Mouse (Mus musculus): ENCODE results near the gene Rwdd4a. TPM values are rescaled to one million over a fixed set of nuclear protein-coding genes. Genes with fewer than 3 reads are reported as not detected.
A peak's percentile ranks its signal among the peaks of the same experiment; 100 is the strongest.

The Rwdd4a gene
- 30.4 and 31.4 TPM in 2 replicates for polyA plus RNA-seq (2015; fragmentation: Nextera tagmentation; extraction: Ambion mirVana)

- Histone ChIP-seq H3K4me3 (peak within 1 kb of the TSS; percentile 61), H3K36me3 (replicated peaks) (peaks cover 3% of the 10 kb centered on the region; the same call in 1 of the 2 replicates), H3K9me3 (no peaks in the 10 kb centered on the region), H3K27me3 (replicated peaks) (no peaks in the 10 kb centered on the region), H3K4me2 (peak within 1 kb of the TSS; percentile 89), H3K27ac (peak within 1 kb of the TSS; percentile 87), H3K9ac (peak within 1 kb of the TSS; percentile 89), H3K4me1 (peaks cover 33% of the 10 kb centered on the region)
- under 1% methylated on average over 65 of the region's 65 CpGs for WGBS
- peak; percentile 100 for ATAC-seq (replicated peaks)
These were observed at the start of gene Rwdd4a, which contains the start of gene Trappc11 for GRCm38 (mm10) chr8:47533344-47534125. TSS of gene Rwdd4a (plus strand) at chr8:47533664. TSS of gene Trappc11 (minus strand) at chr8:47533470.

- peaks cover 7% of the 10 kb centered on the region; the same call in 1 of the 2 replicates for H3K36me3 ChIP-seq (replicated peaks)
- 93% methylated on average over 3 of the region's 3 CpGs for WGBS
These were observed 46.2 kb upstream of the Rwdd4a start for GRCm38 (mm10) chr8:47487231-47487630.

GRCm38 (mm10) chr8:47493106-47493505 lies 40.4 kb upstream of the Rwdd4a start:
- H3K27ac ChIP-seq, result no peak overlapping the region
- 96% methylated on average over 12 of the region's 12 CpGs for WGBS
- H3K4me2 ChIP-seq, result no peak overlapping the region
- no peaks in the 10 kb centered on the region for H3K4me1 ChIP-seq
- no peak overlapping the region for H3K4me3 ChIP-seq
- H3K36me3 ChIP-seq (replicated peaks), result peaks cover 28% of the 10 kb centered on the region
- no peak overlapping the region for H3K9ac ChIP-seq
- no peaks in the 10 kb centered on the region for H3K9me3 ChIP-seq
- no peaks in the 10 kb centered on the region for H3K27me3 ChIP-seq (replicated peaks)
- ATAC-seq (replicated peaks), result no peak

More at GRCm38 (mm10) chr8:47487231-47487630, 46.2 kb upstream of the Rwdd4a start:
- Histone ChIP-seq H3K27me3 (replicated peaks) (no peaks in the 10 kb centered on the region), H3K9ac (no peak overlapping the region), H3K27ac (no peak overlapping the region), H3K4me1 (no peaks in the 10 kb centered on the region), H3K4me3 (no peak overlapping the region), H3K4me2 (no peak overlapping the region), H3K9me3 (no peaks in the 10 kb centered on the region)
- ATAC-seq (replicated peaks), result no peak

GRCm38 (mm10) chr8:47494602-47495153 lies 38.8 kb upstream of the Rwdd4a start:
- H3K27ac ChIP-seq, result no peak overlapping the region
- H3K4me1 ChIP-seq, result no peaks in the 10 kb centered on the region
- no peak for ATAC-seq (replicated peaks)
- no peak overlapping the region for H3K4me2 ChIP-seq
- WGBS, result 90% methylated on average over 12 of the region's 12 CpGs
- H3K27me3 ChIP-seq (replicated peaks), result no peaks in the 10 kb centered on the region
- no peaks in the 10 kb centered on the region for H3K9me3 ChIP-seq
- H3K36me3 ChIP-seq (replicated peaks), result peaks cover 34% of the 10 kb centered on the region
- no peak overlapping the region for H3K4me3 ChIP-seq
- no peak overlapping the region for H3K9ac ChIP-seq

- Histone ChIP-seq H3K4me2 (no peak overlapping the region), H3K4me1 (no peaks in the 10 kb centered on the region), H3K36me3 (replicated peaks) (peaks cover 41% of the 10 kb centered on the region), H3K9me3 (no peaks in the 10 kb centered on the region), H3K27me3 (replicated peaks) (no peaks in the 10 kb centered on the region), H3K27ac (no peak overlapping the region), H3K4me3 (no peak overlapping the region), H3K9ac (no peak overlapping the region)
- no peak for ATAC-seq (replicated peaks)
- WGBS, result 93% methylated on average over 6 of the region's 6 CpGs
These were observed 38.0 kb upstream of the Rwdd4a start for GRCm38 (mm10) chr8:47495428-47495827.

GRCm38 (mm10) chr8:47501994-47502393 lies 31.5 kb upstream of the Rwdd4a start:
- no peak overlapping the region for H3K4me2 ChIP-seq
- 77% methylated on average over 2 of the region's 2 CpGs for WGBS
- no peaks in the 10 kb centered on the region for H3K4me1 ChIP-seq
- H3K27me3 ChIP-seq (replicated peaks), result no peaks in the 10 kb centered on the region
- H3K9me3 ChIP-seq, result no peaks in the 10 kb centered on the region
- no peak for ATAC-seq (replicated peaks)
- no peak overlapping the region for H3K4me3 ChIP-seq
- H3K27ac ChIP-seq, result no peak overlapping the region
- H3K36me3 ChIP-seq (replicated peaks), result peaks cover 49% of the 10 kb centered on the region
- H3K9ac ChIP-seq, result no peak overlapping the region

- Histone ChIP-seq H3K9me3 (no peaks in the 10 kb centered on the region), H3K4me3 (no peak overlapping the region), H3K9ac (no peak overlapping the region), H3K36me3 (replicated peaks) (peaks cover 52% of the 10 kb centered on the region), H3K27ac (no peak overlapping the region), H3K27me3 (replicated peaks) (no peaks in the 10 kb centered on the region), H3K4me2 (no peak overlapping the region), H3K4me1 (no peaks in the 10 kb centered on the region)
- ATAC-seq (replicated peaks), result no peak
- WGBS, result 96% methylated on average over 13 of the region's 13 CpGs
These were observed 30.9 kb upstream of the Rwdd4a start for GRCm38 (mm10) chr8:47502546-47502945.

- 82% methylated on average over 12 of the region's 12 CpGs for WGBS
- ATAC-seq (replicated peaks), result no peak
- H3K27me3 ChIP-seq (replicated peaks), result no peaks in the 10 kb centered on the region
- peaks cover 44% of the 10 kb centered on the region for H3K36me3 ChIP-seq (replicated peaks)
- H3K4me1 ChIP-seq, result no peaks in the 10 kb centered on the region
- H3K4me3 ChIP-seq, result no peak overlapping the region
- no peak overlapping the region for H3K4me2 ChIP-seq
- no peak overlapping the region for H3K27ac ChIP-seq
- no peaks in the 10 kb centered on the region for H3K9me3 ChIP-seq
- H3K9ac ChIP-seq, result no peak overlapping the region
These were observed 28.0 kb upstream of the Rwdd4a start for GRCm38 (mm10) chr8:47505431-47505830.

- 92% methylated on average over 9 of the region's 9 CpGs for WGBS
- Histone ChIP-seq H3K9me3 (no peaks in the 10 kb centered on the region), H3K36me3 (replicated peaks) (peaks cover 35% of the 10 kb centered on the region), H3K9ac (no peak overlapping the region), H3K27ac (no peak overlapping the region), H3K4me1 (no peaks in the 10 kb centered on the region), H3K4me2 (no peak overlapping the region), H3K27me3 (replicated peaks) (no peaks in the 10 kb centered on the region), H3K4me3 (no peak overlapping the region)
- ATAC-seq (replicated peaks), result no peak
These were observed 22.5 kb upstream of the Rwdd4a start for GRCm38 (mm10) chr8:47510930-47511329.

GRCm38 (mm10) chr8:47513601-47514000 lies 19.9 kb upstream of the Rwdd4a start:
- H3K4me2 ChIP-seq, result no peak overlapping the region
- H3K4me3 ChIP-seq, result no peak overlapping the region
- no peak overlapping the region for H3K27ac ChIP-seq
- H3K4me1 ChIP-seq, result no peaks in the 10 kb centered on the region
- peaks cover 45% of the 10 kb centered on the region for H3K36me3 ChIP-seq (replicated peaks)
- no peak overlapping the region for H3K9ac ChIP-seq
- 95% methylated on average over 15 of the region's 15 CpGs for WGBS
- no peaks in the 10 kb centered on the region for H3K27me3 ChIP-seq (replicated peaks)
- no peaks in the 10 kb centered on the region for H3K9me3 ChIP-seq
- no peak for ATAC-seq (replicated peaks)

- WGBS, result 94% methylated on average over 1 of the region's 1 CpGs
- no peak overlapping the region for H3K4me2 ChIP-seq
These were observed 5.4 kb upstream of the Rwdd4a start for GRCm38 (mm10) chr8:47528094-47528493.

GRCm38 (mm10) chr8:47538323-47538722 lies 4.9 kb downstream of the Rwdd4a start:
- Histone ChIP-seq H3K27ac (no peak overlapping the region), H3K36me3 (replicated peaks) (peaks cover 6% of the 10 kb centered on the region; the same call in 1 of the 2 replicates), H3K27me3 (replicated peaks) (no peaks in the 10 kb centered on the region), H3K4me2 (no peak overlapping the region), H3K9ac (no peak overlapping the region), H3K4me1 (peaks cover 20% of the 10 kb centered on the region), H3K4me3 (no peak overlapping the region), H3K9me3 (no peaks in the 10 kb centered on the region)
- no peak for ATAC-seq (replicated peaks)
- WGBS, result 55% methylated on average over 4 of the region's 4 CpGs

More at GRCm38 (mm10) chr8:47528094-47528493, 5.4 kb upstream of the Rwdd4a start:
- no peaks in the 10 kb centered on the region for H3K27me3 ChIP-seq (replicated peaks)
- no peak for ATAC-seq (replicated peaks)
- H3K9ac ChIP-seq, result no peak overlapping the region
- no peaks in the 10 kb centered on the region for H3K9me3 ChIP-seq
- H3K36me3 ChIP-seq (replicated peaks), result peaks cover 31% of the 10 kb centered on the region
- no peak overlapping the region for H3K4me3 ChIP-seq
- H3K4me1 ChIP-seq, result peaks cover 13% of the 10 kb centered on the region
- no peak overlapping the region for H3K27ac ChIP-seq

Data from midbrain, embryonic 15.5 days (tissue).